Mouse (Mus musculus) olfactory bulb, adult 2 months (tissue): ENCODE results near the gene Fcer1g. TPM values are rescaled to one million over a fixed set of nuclear protein-coding genes. Genes with fewer than 3 reads are reported as not detected.

Experiments used
- H3K27ac ChIP-seq: fragments of 200-500 bp; 2 replicates; pipeline ENCODE4 v1.5.1; 2012; ENCODE audit warnings: low read depth, low read length; ENCODE audit not compliant: insufficient read depth
- H3K4me1 ChIP-seq: fragments of 200-500 bp; 2 replicates; pipeline ENCODE4 v1.6.1; 2012; ENCODE audit warnings: low read length; ENCODE audit not compliant: control insufficient read depth, insufficient read depth
- H3K4me3 ChIP-seq: fragments of 200-500 bp; 2 replicates; pipeline ENCODE4 v1.5.1; 2012; ENCODE audit warnings: mild to moderate bottlenecking, low read depth, low read length, moderate library complexity; ENCODE audit not compliant: insufficient read depth
- CTCF ChIP-seq: fragments of 200-500 bp; IDR thresholded peaks from 2 replicates; pipeline ENCODE4 v1.5.1; 2012; ENCODE audit warnings: low read depth, mild to moderate bottlenecking, low read length, moderate library complexity; ENCODE audit not compliant: insufficient read depth
- POLR2A ChIP-seq: fragments of 200-500 bp; IDR thresholded peaks from 2 replicates; pipeline ENCODE4 v1.6.1; 2012; ENCODE audit warnings: mild to moderate bottlenecking, low read depth, low read length, moderate library complexity; ENCODE audit not compliant: insufficient read depth
- WGBS: fragments of 180-500 bp; shearing (Covaris S2); methylation state at CpG from one replicate; pipeline ENCODE4 v1.1.7; 2018; 5-methylcytosine and 5-hydroxymethylcytosine counted together
- polyA plus RNA-seq: library from polyadenylated mRNA; stranded (reverse); fragments of >200 nt; gene quantifications from 2 replicates; pipeline ENCODE4 v1.2.4, GENCODE M21; 2012; ENCODE audit warnings: low replicate concordance; ENCODE audit not compliant: missing spikeins, insufficient read depth, insufficient read length

Gene Fcer1g
- polyA plus RNA-seq, 1 experiment: not detected

GRCm38 (mm10) chr1:171212854-171213253, 21.3 kb downstream of the Fcer1g start:
- 56% methylated on average over 3 of the region's 3 CpGs for WGBS
- Histone ChIP-seq H3K4me3 (no peak overlapping the region), H3K4me1 (peaks cover 8% of the 10 kb centered on the region), H3K27ac (no peak overlapping the region)
- TF ChIP-seq POLR2A (no peak), CTCF (no peak)

- WGBS: 9% methylated on average over 4 of the region's 4 CpGs
- Histone ChIP-seq H3K27ac (peak overlapping the region; percentile 82), H3K4me1 (peaks cover 8% of the 10 kb centered on the region), H3K4me3 (no peak overlapping the region)
- TF ChIP-seq CTCF (no peak), POLR2A (no peak)
These were observed 24.8 kb downstream of the Fcer1g start for GRCm38 (mm10) chr1:171209409-171209808.

GRCm38 (mm10) chr1:171205704-171206493, 28.3 kb downstream of the Fcer1g start:
- TF ChIP-seq CTCF (no peak), POLR2A (no peak)
- 72% methylated on average over 6 of the region's 6 CpGs for WGBS
- peaks cover 3% of the 10 kb centered on the region; the same call in 1 of the 2 replicates for H3K4me1 ChIP-seq
- H3K27ac ChIP-seq: no peak overlapping the region
- no peak overlapping the region for H3K4me3 ChIP-seq

GRCm38 (mm10) chr1:171204249-171204644, 29.9 kb downstream of the Fcer1g start:
- 73% methylated on average over 7 of the region's 7 CpGs for WGBS
- Histone ChIP-seq H3K4me1 (no peaks in the 10 kb centered on the region), H3K4me3 (no peak overlapping the region), H3K27ac (no peak overlapping the region)
- TF ChIP-seq CTCF (no peak), POLR2A (no peak)

GRCm38 (mm10) chr1:171203471-171204248, 30.5 kb downstream of the Fcer1g start:
- no peak overlapping the region for H3K4me3 ChIP-seq
- no peak overlapping the region for H3K27ac ChIP-seq
- TF ChIP-seq POLR2A (no peak), CTCF (no peak)
- no peaks in the 10 kb centered on the region for H3K4me1 ChIP-seq
- 62% methylated on average over 11 of the region's 11 CpGs for WGBS

GRCm38 (mm10) chr1:171200769-171201168, 33.4 kb downstream of the Fcer1g start:
- Histone ChIP-seq H3K27ac (no peak overlapping the region), H3K4me1 (no peaks in the 10 kb centered on the region), H3K4me3 (no peak overlapping the region)
- WGBS: 100% methylated on average over 1 of the region's 1 CpGs
- no peak for TF ChIP-seq POLR2A
- no peak for TF ChIP-seq CTCF

GRCm38 (mm10) chr1:171199532-171199931, 34.6 kb downstream of the Fcer1g start:
- Histone ChIP-seq H3K27ac (no peak overlapping the region), H3K4me1 (no peaks in the 10 kb centered on the region), H3K4me3 (no peak overlapping the region)
- TF ChIP-seq POLR2A: no peak
- no peak for TF ChIP-seq CTCF
- 58% methylated on average over 1 of the region's 1 CpGs for WGBS

GRCm38 (mm10) chr1:171195887-171196397, 38.2 kb downstream of the Fcer1g start, which contains the start of gene Pcp4l1:
TSS of gene Pcp4l1 (minus strand) at chr1:171196268.
- WGBS: under 1% methylated on average over 33 of the region's 33 CpGs
- Histone ChIP-seq H3K4me3 (peak within 1 kb of the TSS; percentile 79), H3K27ac (peak within 1 kb of the TSS; percentile 77), H3K4me1 (peaks cover 4% of the 10 kb centered on the region)
- TF ChIP-seq CTCF (no peak), POLR2A (peak; percentile 94)

- Histone ChIP-seq H3K4me1 (peaks cover 8% of the 10 kb centered on the region), H3K27ac (peak overlapping the region; percentile 77), H3K4me3 (peak overlapping the region; percentile 79)
- WGBS: 12% methylated on average over 20 of the region's 20 CpGs
- TF ChIP-seq CTCF: no peak
- TF ChIP-seq POLR2A: no peak
These were observed 38.9 kb downstream of the Fcer1g start for GRCm38 (mm10) chr1:171195046-171195822.
